Mouse (Mus musculus) hematopoietic stem cell, adult 5-6 weeks (primary cell): Measurements from ENCODE around the gene Tcf7l1. TPM values are rescaled to one million over a fixed set of nuclear protein-coding genes. Genes with fewer than 3 reads are reported as not detected.
A peak's percentile ranks its signal among the peaks of the same experiment; 100 is the strongest.
"Not testable (repeated sequence)": the region's sequence is repeated elsewhere in the genome, so short reads cannot be mapped to it uniquely, and the experiment has no call there.

ENCODE experiments used
- ATAC-seq, 2 experiments: fragments of 125-278 bp in 1 of 2; replicated peaks in 1 of 2; 2 replicates each; pipeline ENCODE4 v1.8.0; 2016 to 2017; ENCODE audit warnings: inconsistent platforms in 2 of 2, mild to moderate bottlenecking in 2 of 2, moderate number of reproducible peaks in 2 of 2, low read depth in 1 of 2, moderate TSS enrichment in 1 of 2; ENCODE audit not compliant: low FRiP score in 2 of 2, poor library complexity in 2 of 2, severe bottlenecking in 2 of 2, insufficient read depth in 1 of 2, low TSS enrichment in 1 of 2
- total RNA-seq: library from RNA; stranded (forward); fragments of 172-1452, 232-1000 nt; gene quantifications from 2 replicates; pipeline ENCODE4 v1.2.3, GENCODE M21; 2017

The Tcf7l1 gene
- total RNA-seq = 0.25 and 0.50 TPM in 2 replicates

DNA sequence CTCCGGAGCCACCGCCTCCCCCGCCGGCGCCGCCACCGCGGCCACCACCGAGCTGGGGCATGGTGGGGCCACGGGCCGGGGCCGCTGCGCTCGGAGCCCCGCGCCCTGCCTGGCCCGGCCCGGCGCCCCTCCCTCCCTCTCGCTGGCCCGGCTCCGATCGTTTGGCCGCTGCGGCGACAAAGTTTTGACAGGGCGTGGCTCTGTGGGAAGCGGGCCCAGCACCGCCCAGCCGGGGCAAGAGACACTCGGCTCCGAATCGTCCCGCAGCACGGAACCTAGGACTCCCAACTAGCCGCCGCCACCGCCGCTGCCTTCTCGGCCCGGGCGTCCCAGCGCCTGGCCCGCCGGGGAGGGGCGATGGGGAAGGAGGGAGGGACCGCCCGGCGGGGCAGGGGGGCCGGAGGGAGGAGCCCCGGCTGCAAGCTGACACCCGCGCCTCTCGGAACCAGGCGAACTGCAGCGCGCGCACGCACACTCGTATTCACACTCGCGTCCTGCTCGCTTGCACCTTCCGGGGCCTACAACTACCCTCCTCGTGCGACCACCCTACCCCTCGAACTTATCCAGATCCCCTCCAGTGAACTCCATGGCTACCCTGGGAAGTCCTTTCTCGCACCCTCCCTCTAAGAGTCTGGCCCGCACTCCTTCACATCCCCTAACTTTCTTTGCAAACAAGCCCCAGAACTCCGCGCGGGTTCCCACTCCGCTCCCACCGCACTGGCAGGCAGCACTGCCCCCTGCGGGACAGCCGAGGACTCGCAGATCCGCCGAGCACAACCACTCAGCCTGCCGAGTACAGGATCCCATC lies at the start of gene Tcf7l1:
Tcf7l1 (minus strand) TSS at position 363 of the 808 bp plus-strand sequence.
- peak; percentile 86 to 94 for ATAC-seq

GRCm38 (mm10) chr6:72837756-72838155 lies 48.7 kb upstream of the Tcf7l1 start:
- ATAC-seq = no peak

DNA sequence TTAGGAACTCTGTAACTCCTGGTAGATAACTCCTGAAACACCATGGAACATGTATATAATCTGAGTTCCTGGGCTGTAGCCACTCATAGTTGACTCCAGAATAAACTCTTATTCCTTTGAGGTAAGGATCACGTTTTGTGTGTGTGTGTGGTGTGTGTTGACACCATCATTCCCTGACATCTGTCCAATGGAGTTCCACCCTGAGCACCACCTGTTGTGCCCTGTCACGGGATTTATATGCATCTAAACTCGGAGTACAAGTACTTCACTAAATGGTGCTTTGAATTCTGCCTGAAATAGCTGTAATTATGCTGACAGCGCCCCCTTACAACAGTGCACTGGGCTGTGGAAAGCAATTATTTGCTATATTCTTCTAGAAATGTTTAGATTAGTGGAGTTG lies 45.5 kb upstream of the Tcf7l1 start:
- ATAC-seq = no peak

DNA sequence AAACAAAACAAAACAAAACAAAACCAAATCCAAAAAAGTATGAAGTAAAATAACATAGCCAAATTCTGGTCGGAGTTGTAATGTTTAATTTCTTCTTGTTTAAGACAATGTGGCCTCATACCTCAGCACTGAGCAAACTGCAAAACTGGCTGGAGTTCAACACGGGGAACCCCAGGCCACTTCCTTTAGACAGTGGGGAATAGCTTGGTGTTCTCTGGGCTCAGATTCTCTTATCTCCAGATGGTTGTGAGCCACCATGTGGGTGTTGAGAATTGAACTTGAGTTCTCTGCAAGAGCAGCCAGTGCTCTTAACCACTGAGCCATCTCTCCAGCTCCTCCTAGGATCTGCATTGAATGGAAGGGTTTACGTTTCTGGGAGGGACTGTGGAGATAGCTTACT lies 42.8 kb upstream of the Tcf7l1 start:
- no peak for ATAC-seq

DNA sequence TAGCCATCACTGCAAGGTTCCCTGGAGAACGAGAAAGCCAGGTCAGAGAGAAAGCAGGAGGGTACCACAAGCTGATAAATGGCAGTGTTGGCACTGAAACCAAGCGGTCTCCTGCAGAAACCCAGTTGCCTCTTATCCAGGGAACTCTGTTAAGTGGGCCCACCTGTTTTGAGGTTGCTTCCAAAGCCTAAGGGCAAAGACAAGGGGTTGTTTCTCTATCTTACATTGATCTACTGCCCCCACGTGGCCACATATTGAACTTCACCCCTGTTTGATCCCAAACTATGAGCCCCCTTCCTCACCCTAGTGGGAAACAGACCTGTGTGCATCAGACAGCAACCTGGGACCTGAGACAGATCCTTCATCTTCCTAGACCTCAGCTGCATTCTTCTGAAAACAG lies 42.2 kb upstream of the Tcf7l1 start:
- ATAC-seq = peak; percentile 37 to 52; a peak in 3 of 4 replicates

DNA sequence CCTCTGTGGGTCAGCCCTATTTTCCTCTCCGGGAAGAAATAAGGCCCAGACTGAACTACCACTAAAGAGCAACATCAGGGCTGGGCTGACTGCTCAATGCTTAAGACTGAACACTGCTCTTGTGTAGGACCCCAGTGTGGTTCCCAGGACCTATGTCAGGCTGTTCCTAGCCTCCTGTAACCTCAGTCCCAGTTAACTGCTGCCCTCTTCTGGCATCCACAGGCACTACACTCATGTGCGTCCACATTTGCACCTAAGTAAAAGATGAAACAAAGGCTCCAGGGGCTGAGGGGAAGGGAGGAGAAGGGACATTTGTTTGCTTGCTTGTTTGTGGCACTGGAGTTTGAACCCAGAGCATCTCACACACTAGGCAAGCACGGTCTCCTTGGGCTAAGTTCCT lies 39.8 kb upstream of the Tcf7l1 start:
- ATAC-seq = no peak

- not testable (repeated sequence) for ATAC-seq
Measured at GRCm38 (mm10) chr6:72828037-72828436, 39.0 kb upstream of the Tcf7l1 start.

DNA sequence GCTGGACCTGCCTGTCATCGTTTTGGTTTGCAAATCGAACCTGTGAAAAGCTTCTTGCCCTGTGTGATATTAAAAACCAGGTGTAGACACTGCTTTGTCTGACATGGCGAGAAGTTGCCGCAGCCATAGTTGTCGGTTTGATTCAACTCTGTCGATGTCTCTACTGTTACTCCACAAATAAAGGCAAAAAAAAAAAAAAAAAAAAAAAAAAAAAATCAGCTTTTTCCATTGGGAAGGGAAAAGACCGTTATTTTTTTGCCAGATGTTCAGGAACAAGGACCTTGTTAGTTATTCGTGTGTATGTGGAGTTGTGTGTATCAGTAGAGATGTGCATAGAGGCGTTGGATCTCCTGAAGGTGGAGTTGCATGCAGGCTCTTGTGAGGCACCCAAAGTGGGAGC lies 36.7 kb upstream of the Tcf7l1 start:
- no peak for ATAC-seq

DNA sequence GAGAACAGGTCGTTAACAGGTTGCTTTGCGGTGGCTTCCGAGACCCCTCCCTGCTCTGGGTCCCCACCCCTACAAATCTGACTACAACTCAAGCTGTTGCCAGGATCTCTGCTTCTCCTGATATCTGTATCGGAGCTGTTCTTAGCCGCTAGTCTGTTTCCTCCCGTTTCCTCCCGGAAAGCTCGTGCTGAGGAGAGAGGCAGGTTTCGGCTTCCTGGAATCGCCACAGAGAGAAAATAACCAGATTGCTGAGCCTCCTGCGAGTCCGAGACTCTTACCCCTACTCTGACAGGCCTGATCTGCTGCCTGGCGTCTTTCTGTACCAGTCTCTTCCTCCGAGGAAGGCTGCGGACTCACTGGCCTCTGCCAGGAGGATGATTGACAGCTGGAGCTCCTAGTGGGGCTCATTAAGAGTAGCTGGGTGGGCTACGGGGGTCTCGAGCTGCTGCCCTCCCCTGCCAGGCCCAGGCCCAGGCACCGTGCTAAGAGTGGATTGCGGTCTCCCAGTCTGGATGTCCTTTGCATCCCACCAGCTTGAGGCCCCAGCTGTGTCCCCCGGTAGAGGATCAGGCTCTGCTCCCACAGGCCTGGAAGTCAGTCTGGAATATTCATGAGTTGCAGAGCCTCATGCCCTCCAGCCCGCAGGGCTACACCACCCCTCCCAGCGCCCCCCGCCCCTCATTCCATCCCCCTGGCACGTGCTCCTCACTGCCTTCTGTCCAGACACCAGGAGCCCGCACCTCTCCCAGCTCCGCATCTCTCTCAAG lies 36.1 kb upstream of the Tcf7l1 start:
- peak; percentile 49 to 63 for ATAC-seq

DNA sequence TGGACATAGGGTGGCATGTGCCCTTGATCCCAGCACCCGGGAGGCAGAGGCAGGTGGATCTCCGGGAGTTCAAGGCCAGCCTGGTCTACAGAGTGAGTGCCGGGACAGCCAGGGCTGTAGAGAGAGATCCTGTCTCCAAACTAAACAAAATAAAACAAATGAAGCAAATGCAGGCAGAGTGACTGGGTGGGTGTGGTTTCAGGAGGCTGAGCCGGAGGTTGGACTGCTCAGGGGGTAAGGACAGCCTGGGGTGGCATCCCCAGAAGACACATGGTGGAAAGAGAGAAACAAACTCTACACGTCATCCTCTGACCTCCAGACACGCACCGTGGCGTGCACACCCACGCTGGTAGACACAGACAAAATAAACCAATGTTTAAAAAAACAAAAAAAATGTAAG lies 24.4 kb upstream of the Tcf7l1 start:
- ATAC-seq = no peak

GRCm38 (mm10) chr6:72810248-72810647 lies 21.2 kb upstream of the Tcf7l1 start:
- ATAC-seq = peak; percentile 99

DNA sequence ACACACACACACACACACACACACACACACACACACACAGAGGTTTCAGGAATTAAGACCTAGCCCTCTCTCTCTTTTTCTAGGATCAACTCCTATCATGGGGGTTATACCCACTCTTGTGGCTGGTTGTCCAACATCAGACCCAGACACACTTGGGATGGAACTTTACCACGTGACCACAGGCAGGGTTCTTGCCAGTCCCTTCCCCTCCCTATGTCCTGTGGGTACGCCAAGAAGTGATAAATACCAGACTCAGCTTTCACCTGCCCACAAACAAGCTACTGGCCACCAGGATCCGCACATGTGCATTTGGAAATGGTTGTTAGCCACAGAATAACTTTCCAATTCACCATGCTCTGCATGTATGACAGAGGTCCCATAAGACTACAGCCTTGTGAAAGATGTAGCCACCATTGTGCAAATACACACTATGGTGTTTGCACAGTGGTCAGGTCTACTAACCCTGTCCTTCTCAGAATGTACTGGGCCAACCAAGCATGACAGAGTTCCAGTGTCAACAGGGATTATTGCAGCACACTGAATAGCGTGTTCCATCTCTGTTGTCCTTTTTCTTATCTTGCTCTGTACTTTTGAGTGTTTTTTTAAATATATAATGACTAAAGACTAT lies 20.6 kb upstream of the Tcf7l1 start:
- ATAC-seq = no peak

DNA sequence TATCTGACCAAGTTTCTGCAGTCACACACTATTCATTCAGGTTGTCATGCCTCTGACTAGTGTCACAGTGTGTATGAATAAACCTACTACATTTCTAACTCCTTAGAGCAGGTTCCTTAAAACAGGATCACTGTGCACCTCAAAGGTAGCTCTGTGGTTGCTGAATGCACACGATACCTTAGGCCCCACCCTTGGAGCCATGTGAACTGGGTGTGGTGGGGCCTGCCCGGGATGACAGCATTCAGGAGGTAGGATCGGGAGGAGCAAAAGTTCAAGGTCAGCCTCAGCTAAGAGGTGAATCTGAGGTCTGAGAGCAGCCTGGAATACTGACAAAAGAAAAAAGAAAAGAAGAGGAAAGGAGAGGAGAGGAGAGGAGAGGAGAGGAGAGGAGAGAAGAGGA lies 19.3 kb upstream of the Tcf7l1 start:
- ATAC-seq = no peak

DNA sequence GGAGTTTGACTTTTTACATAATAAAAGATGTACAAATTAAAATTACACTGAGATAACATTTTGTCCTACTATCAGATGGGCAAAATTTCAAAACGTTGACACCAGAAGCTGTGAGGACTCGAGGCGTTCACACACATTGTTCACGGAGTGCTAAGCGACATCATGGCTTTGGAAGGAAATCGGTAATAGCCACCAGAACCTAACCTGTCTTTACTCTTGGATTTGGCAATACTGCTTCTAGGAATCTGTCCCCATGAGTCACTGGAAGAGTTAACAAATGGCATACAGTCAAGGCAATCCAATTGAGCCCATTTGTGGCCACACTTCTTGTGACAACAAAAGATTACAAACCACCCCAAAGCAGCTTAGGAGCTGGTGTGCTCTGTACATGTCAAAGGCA lies 14.6 kb upstream of the Tcf7l1 start:
- ATAC-seq = no peak

- ATAC-seq = no peak
Measured at GRCm38 (mm10) chr6:72802119-72802518, 13.1 kb upstream of the Tcf7l1 start.

DNA sequence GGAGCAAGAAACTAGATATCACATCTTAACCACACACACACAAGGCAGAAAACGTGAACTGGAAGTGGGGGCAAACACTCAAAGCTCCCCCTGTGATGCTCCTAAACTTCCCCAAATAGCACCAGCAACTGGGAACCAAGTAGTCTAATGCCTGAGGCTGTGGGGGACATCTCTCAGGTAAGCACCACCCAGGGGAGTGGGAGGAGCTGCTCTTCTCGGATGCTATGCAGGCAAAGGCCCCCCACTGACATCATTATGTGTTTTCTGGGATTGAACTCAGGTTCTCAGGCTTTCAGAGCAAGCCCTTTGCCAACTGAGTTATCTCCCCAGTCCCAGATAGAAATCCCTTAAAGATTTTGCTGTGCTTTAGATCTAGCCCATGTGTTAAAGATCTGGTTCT lies 11.6 kb upstream of the Tcf7l1 start:
- no peak for ATAC-seq

GRCm38 (mm10) chr6:72797763-72798162 lies 8.7 kb upstream of the Tcf7l1 start:
- ATAC-seq = no peak

GRCm38 (mm10) chr6:72795444-72795843 lies 6.4 kb upstream of the Tcf7l1 start:
- ATAC-seq = no peak
